11 mouse cellular contexts compared by ENCODE assay signal in genomic region chr17:88442661-88443060, GRCm38 (mm10). TPM values are rescaled to one million over a fixed set of nuclear protein-coding genes. Genes with fewer than 3 reads are reported as not detected.
DNase-seq lines count a peak whose midpoint lies in the region; ATAC-seq and TF ChIP-seq lines count a peak whose summit lies in the region.
"Had no signal": no experiment of that assay in that cellular context is flagged by ENCODE, and none has a peak within 500 bp of the region (broad histone marks: within the 10 kb centered on the region; RNA-seq: fewer than 3 reads in every experiment).

No protein-coding gene starts in this region.

- peak; percentile 25 for DNase-seq in CD4-positive, CD25-positive, alpha-beta regulatory T cell, adult 2 months (ENCODE audit: low read depth, low spot score)
- no peak for DNase-seq in left cerebral cortex, adult 2 months (ENCODE audit: extremely low spot score in 1 of 2, low spot score in 2 of 2)
- DNase-seq in left cerebral cortex, postnatal 25 days (ENCODE audit: low spot score in 2 of 2) = no peak
- no peak for DNase-seq in hindbrain, embryonic 14.5 days (ENCODE audit: low spot score)
- DNase-seq in thymus, postnatal 36 days = no peak
- DNase-seq in adipocyte (ENCODE audit: low spot score) = no peak
- DNase-seq: adrenal gland, postnatal 14 days; retina, postnatal 1 day had no signal

- no peak for ATAC-seq in CD4-positive, CD25-positive, alpha-beta regulatory T cell, adult 4 months
- ATAC-seq in hindbrain, embryonic 14.5 days (ENCODE audit: low FRiP score) = no peak
- ATAC-seq in midbrain, embryonic 13.5 days = no peak

- H3K4me1 ChIP-seq in hindbrain, embryonic 14.5 days (replicated peaks; ENCODE audit: control insufficient read depth, insufficient read depth, low read length) = peaks cover 5% of the 10 kb centered on the region; the same call in 1 of the 2 replicates
- H3K4me1 ChIP-seq in midbrain, embryonic 13.5 days (replicated peaks) = peaks cover 13% of the 10 kb centered on the region; the same call in 1 of the 2 replicates

- intact Hi-C loops in left cerebral cortex, adult 2 months (cut with DNase I) = loop anchor here (5.0 kb wide), 3 partner anchors 50 to 115 kb away; no protein-coding TSS in a partner anchor
- intact Hi-C loops in left cerebral cortex, postnatal 25 days (cut with DNase I) = loop anchor here (5.0 kb wide), 3 partner anchors 65 to 375 kb away; partner anchors contain the start of gene Fbxo11

- TF ChIP-seq CTCF in left cerebral cortex, adult 2 months (IDR thresholded peaks at IDR 0.05) = no peak

- H3K9me3 ChIP-seq in hindbrain, embryonic 14.5 days (ENCODE audit: control insufficient read depth, low read length) = no peaks in the 10 kb centered on the region
- H3K9me3 ChIP-seq in midbrain, embryonic 13.5 days = no peaks in the 10 kb centered on the region
- H3K9me3 ChIP-seq: limb, embryonic 15.5 days had no signal

- no peaks in the 10 kb centered on the region for H3K36me3 ChIP-seq in hindbrain, embryonic 14.5 days (replicated peaks; ENCODE audit: control insufficient read depth, insufficient read depth)
- H3K36me3 ChIP-seq in midbrain, embryonic 13.5 days = no peaks in the 10 kb centered on the region
- H3K36me3 ChIP-seq: limb, embryonic 15.5 days had no signal

- H3K9ac ChIP-seq in hindbrain, embryonic 14.5 days = peak overlapping the region; percentile 5; the same call in 1 of the 2 replicates
- H3K9ac ChIP-seq in midbrain, embryonic 13.5 days (replicated peaks) = no peak overlapping the region; the same call in 1 of the 2 replicates
- H3K9ac ChIP-seq: limb, embryonic 15.5 days had no signal

- H3K4me2 ChIP-seq in hindbrain, embryonic 14.5 days (replicated peaks) = peak overlapping the region; percentile 32
- H3K4me2 ChIP-seq in midbrain, embryonic 13.5 days (replicated peaks) = 0 out of 2 replicates have a peak overlapping the region, but pooled peaks have one; percentile 25

- 84% methylated on average over 6 of the region's 6 CpGs for WGBS in hindbrain, embryonic 14.5 days
- WGBS in midbrain, embryonic 13.5 days = 82% methylated on average over 6 of the region's 6 CpGs

- H3K4me3 ChIP-seq in left cerebral cortex, adult 2 months = peak overlapping the region; percentile 97
- H3K4me3 ChIP-seq in hindbrain, embryonic 14.5 days (replicated peaks; ENCODE audit: low read length) = no peak overlapping the region
- H3K4me3 ChIP-seq in midbrain, embryonic 13.5 days (replicated peaks) = no peak overlapping the region

- H3K27me3 ChIP-seq in hindbrain, embryonic 14.5 days (ENCODE audit: control insufficient read depth, insufficient read depth, low read length) = no peaks in the 10 kb centered on the region
- H3K27me3 ChIP-seq in midbrain, embryonic 13.5 days = peaks cover 8% of the 10 kb centered on the region; the same call in 1 of the 2 replicates
- H3K27me3 ChIP-seq: limb, embryonic 15.5 days had no signal

- no peak overlapping the region for H3K27ac ChIP-seq in left cerebral cortex, adult 2 months
- no peak overlapping the region for H3K27ac ChIP-seq in hindbrain, embryonic 14.5 days
- H3K27ac ChIP-seq in midbrain, embryonic 13.5 days = no peak overlapping the region
- H3K27ac ChIP-seq: limb, embryonic 15.5 days had no signal

RNA-seq across cellular contexts. Expression of gene Foxn2, which starts 2.1 kb away (rescaled TPM):
- polyA plus RNA-seq in CD4-positive, CD25-positive, alpha-beta regulatory T cell, adult 4 months (2017; shearing (Covaris generic)) = 10 to 100 TPM; 34.5 to 41.0 TPM
- 10 to 100 TPM; 15.6 to 15.9 TPM for total RNA-seq in left cerebral cortex, adult 2 months (2021)
- 10 to 100 TPM; 15.2 to 15.4 TPM for total RNA-seq in left cerebral cortex, postnatal 25 days (2021)
- 6.9 and 7.0 TPM in 2 replicates for polyA plus RNA-seq in hindbrain, embryonic 14.5 days (2014; fragmentation: Nextera tagmentation; extraction: Ambion mirVana)
- polyA plus RNA-seq in midbrain, embryonic 13.5 days (2015; fragmentation: Nextera tagmentation; extraction: Ambion mirVana) = 9.6 and 11.3 TPM in 2 replicates
